Mouse (Mus musculus) limb, embryonic 12.5 days (tissue): ENCODE measurements around the gene Rps13. TPM values are rescaled to one million over a fixed set of nuclear protein-coding genes. Genes with fewer than 3 reads are reported as not detected.
A peak's percentile ranks its signal among the peaks of the same experiment; 100 is the strongest.

Experiments
- ATAC-seq: fragments of 200-750 bp; cut with Nextera tagmentation; 2 replicates; pipeline ENCODE4 v1.8.0; 2017; ENCODE audit warnings: low read depth, moderate TSS enrichment; ENCODE audit not compliant: insufficient number of reproducible peaks, insufficient read depth, low FRiP score, low TSS enrichment
- H3K27ac ChIP-seq: fragments of 300-500 bp; sonication (generic); 2 replicates; pipeline ENCODE4 v1.5.1; 2016; ENCODE audit warnings: mild to moderate bottlenecking, moderate library complexity
- H3K27me3 ChIP-seq: fragments of 300-500 bp; sonication (generic); 2 replicates; pipeline ENCODE4 v1.6.1; 2016; ENCODE audit warnings: mild to moderate bottlenecking, moderate library complexity
- H3K36me3 ChIP-seq: fragments of 300-500 bp; sonication (generic); 2 replicates; pipeline ENCODE4 v1.6.1; 2016; ENCODE audit warnings: mild to moderate bottlenecking, moderate library complexity
- H3K4me1 ChIP-seq: fragments of 300-500 bp; sonication (generic); replicated peaks from 2 replicates; pipeline ENCODE4 v1.6.1; 2016
- H3K4me2 ChIP-seq: fragments of 300-500 bp; sonication (generic); 2 replicates; pipeline ENCODE4 v1.6.1; 2016; ENCODE audit warnings: mild to moderate bottlenecking, moderate library complexity
- H3K4me3 ChIP-seq: fragments of 300-500 bp; sonication (generic); replicated peaks from 2 replicates; pipeline ENCODE4 v1.5.1; 2016; ENCODE audit warnings: mild to moderate bottlenecking
- H3K9ac ChIP-seq: fragments of 300-500 bp; sonication (generic); replicated peaks from 2 replicates; pipeline ENCODE4 v1.6.1; 2016; ENCODE audit warnings: mild to moderate bottlenecking, moderate library complexity
- H3K9me3 ChIP-seq: fragments of 300-500 bp; sonication (generic); 2 replicates; pipeline ENCODE4 v1.6.1; 2016; ENCODE audit warnings: mild to moderate bottlenecking, moderate library complexity
- WGBS: fragments of 180-500 bp; shearing (Covaris S2); methylation state at CpG from one replicate; pipeline ENCODE4 v1.1.7; 2016; 5-methylcytosine and 5-hydroxymethylcytosine counted together
- polyA plus RNA-seq: library from polyadenylated mRNA; unstranded; fragments of >200 nt; fragmentation: Nextera tagmentation; extraction: Ambion mirVana; gene quantifications from 2 replicates; pipeline ENCODE4 v1.2.1, GENCODE M21; 2016

Rps13 gene
- polyA plus RNA-seq, 1 experiment from 2014 or later, result 893 TPM

GRCm38 (mm10) chr7:116309456-116309855 is 24.5 kb downstream of the Rps13 start:
- Histone ChIP-seq H3K4me3 (no peak overlapping the region), H3K36me3 (no peaks in the 10 kb centered on the region), H3K9me3 (no peaks in the 10 kb centered on the region), H3K27ac (no peak overlapping the region), H3K4me2 (peak overlapping the region; percentile 21; the same call in 1 of the 2 replicates), H3K27me3 (peaks cover 40% of the 10 kb centered on the region), H3K9ac (no peak overlapping the region), H3K4me1 (peaks cover 17% of the 10 kb centered on the region)
- WGBS, result 19% methylated on average over 9 of the region's 9 CpGs
- ATAC-seq, result no peak

DNA sequence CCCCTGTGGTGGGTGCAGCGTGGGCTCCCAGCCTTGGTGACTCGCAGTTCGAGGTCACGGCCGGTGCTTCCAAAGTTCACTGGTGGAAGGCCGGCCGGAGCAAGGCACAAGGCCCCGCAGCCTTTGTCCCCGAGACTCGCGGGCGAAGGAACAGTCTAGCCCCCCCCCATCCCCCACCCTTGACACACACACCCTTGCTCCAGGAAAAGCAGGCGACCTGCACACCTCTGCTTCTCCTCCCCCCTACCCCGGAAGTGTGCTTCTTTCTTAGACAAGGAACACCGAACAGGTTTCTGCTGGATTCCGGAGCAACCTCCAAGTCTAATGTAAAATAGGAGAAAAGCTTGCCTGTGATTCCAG is 25.4 kb downstream of the Rps13 start:
- H3K4me3 ChIP-seq, result peak overlapping the region; percentile 71
- no peaks in the 10 kb centered on the region for H3K36me3 ChIP-seq
- WGBS, result 4% methylated on average over 16 of the region's 16 CpGs
- no peak overlapping the region for H3K9ac ChIP-seq
- H3K4me2 ChIP-seq, result peak overlapping the region; percentile 100
- H3K27me3 ChIP-seq, result peaks cover 40% of the 10 kb centered on the region
- peaks cover 17% of the 10 kb centered on the region for H3K4me1 ChIP-seq
- ATAC-seq, result no peak
- no peak overlapping the region for H3K27ac ChIP-seq
- H3K9me3 ChIP-seq, result no peaks in the 10 kb centered on the region

DNA sequence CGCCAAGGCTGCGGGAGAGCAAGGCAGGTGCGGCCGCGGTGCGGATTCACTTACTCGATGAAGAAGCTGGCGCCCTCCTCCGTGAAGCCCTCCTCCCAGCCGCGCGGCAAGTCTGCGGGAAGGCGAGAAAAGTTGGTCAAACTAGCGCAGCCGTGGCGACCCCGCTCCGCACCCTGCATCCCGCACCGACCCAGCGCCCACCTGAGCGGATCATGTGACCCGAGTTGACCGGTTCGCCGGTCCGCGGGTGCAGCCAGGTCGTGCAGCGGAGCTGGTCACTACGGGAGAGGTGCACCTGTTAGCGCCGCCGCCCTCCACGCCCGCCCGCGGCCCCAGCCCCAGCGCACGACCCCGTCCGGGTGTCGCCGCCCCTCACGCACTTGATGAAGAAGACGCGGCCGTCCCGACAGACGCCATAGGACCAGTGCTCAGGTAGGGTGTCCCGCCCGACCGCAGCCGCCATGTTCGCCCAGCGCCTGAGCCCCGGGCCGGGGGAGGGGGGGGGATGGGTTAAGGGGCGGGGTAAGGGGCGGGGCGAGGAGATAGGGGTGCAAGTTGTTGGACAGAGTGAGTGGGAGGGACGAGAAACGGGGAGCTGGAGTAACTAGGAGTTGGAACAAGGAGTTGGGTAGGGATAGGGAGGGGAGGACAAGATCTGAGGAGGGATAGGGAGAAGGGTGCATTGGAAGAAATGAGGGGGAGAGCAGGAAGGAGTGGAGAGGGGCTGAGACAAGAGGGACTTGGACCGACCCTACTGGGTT is 25.9 kb downstream of the Rps13 start, which contains the start of gene Plekha7:
Gene Plekha7 (minus strand): TSS at position 506 of the 761 bp plus-strand sequence.
- ATAC-seq, result peak; percentile 62
- Histone ChIP-seq H3K9me3 (no peaks in the 10 kb centered on the region), H3K27me3 (peaks cover 40% of the 10 kb centered on the region), H3K4me1 (peaks cover 17% of the 10 kb centered on the region), H3K4me2 (peak within 1 kb of the TSS; percentile 100), H3K4me3 (peak within 1 kb of the TSS; percentile 71), H3K27ac (no peak within 1 kb of the TSS), H3K36me3 (no peaks in the 10 kb centered on the region), H3K9ac (peak within 1 kb of the TSS; percentile 61)
- WGBS, result under 1% methylated on average over 59 of the region's 65 CpGs

DNA sequence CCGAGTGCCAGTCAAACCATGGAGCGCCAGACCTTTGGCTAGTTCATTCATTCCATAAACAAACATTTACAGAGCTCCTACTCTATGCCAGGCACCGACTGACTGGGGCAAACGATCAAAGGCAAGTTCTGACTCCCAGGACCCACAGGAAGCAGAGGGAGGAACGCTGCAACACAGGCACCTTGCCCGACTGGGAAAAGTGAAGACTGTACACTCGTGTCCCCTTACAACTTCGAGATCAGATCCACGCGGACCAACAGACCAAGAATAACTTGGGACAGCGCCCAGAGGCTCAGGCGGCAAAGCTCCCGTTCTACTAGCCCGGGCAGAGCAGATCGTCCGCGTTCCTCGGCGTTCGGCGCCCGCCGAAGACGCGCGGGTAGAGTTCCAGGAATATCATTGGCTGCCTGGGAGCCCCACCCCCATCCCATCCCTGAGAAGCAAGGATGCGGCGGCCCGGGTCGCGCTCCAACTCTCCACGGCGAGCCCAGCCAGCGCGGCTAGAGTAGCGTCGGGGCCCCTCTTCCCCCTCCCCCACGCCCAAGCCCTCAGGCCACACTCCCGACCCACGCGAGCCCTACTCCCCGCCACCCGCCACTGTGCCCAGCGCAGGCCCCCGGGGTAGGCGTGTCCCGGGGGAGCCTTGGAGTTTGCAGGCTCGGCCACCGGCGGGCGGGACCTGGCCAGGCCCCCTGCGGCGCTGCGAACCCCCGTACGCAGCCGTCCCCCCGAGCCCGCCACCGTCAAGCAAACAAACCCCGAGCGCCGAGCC is 26.7 kb downstream of the Rps13 start:
- Histone ChIP-seq H3K4me1 (peaks cover 17% of the 10 kb centered on the region), H3K9ac (peak overlapping the region; percentile 61), H3K27ac (no peak overlapping the region), H3K27me3 (peaks cover 40% of the 10 kb centered on the region), H3K9me3 (no peaks in the 10 kb centered on the region), H3K36me3 (no peaks in the 10 kb centered on the region), H3K4me3 (peak overlapping the region; percentile 71), H3K4me2 (peak overlapping the region; percentile 100)
- peak; percentile 68 for ATAC-seq
- under 1% methylated on average over 63 of the region's 63 CpGs for WGBS

DNA sequence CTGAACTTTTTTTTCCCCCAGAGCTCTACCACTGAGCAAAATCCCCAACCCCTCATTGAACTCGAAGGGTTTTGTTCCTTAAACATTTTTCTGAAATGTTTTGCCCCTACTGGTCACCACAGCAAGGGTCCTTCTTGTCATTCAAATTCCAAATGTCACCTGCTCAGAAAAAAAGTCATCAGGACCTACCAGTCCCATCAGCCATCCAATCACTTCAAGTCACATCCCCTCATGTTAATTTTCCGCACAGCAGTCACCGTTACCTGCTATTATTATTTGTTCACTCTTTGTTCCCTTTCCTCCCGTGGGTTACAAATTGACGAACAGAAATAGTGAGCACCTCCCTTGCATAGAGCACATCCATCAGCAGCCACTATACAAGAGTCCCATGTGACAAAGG is 27.4 kb downstream of the Rps13 start:
- 20% methylated on average over 5 of the region's 5 CpGs for WGBS
- H3K27ac ChIP-seq, result no peak overlapping the region

GRCm38 (mm10) chr7:116301661-116302311 is 32.2 kb downstream of the Rps13 start:
- H3K27me3 ChIP-seq, result peaks cover 17% of the 10 kb centered on the region
- H3K9me3 ChIP-seq, result no peaks in the 10 kb centered on the region
- H3K9ac ChIP-seq, result no peak overlapping the region
- peak; percentile 22; the same call in 1 of the 2 replicates for ATAC-seq
- no peaks in the 10 kb centered on the region for H3K36me3 ChIP-seq
- no peak overlapping the region for H3K4me2 ChIP-seq
- H3K4me3 ChIP-seq, result no peak overlapping the region
- H3K27ac ChIP-seq, result no peak overlapping the region
- 0 out of 2 replicates have a peak, but pooled peaks cover 4% of the 10 kb centered on the region for H3K4me1 ChIP-seq
- 89% methylated on average over 5 of the region's 5 CpGs for WGBS

More for the DNA sequence above, 27.4 kb downstream of the Rps13 start:
- Histone ChIP-seq H3K4me3 (peak overlapping the region; percentile 71), H3K27me3 (peaks cover 40% of the 10 kb centered on the region), H3K4me1 (peaks cover 17% of the 10 kb centered on the region), H3K9ac (no peak overlapping the region), H3K9me3 (no peaks in the 10 kb centered on the region), H3K36me3 (no peaks in the 10 kb centered on the region), H3K4me2 (peak overlapping the region; percentile 100)
- no peak for ATAC-seq

- no peak overlapping the region for H3K27ac ChIP-seq
- H3K9ac ChIP-seq, result no peak overlapping the region
- H3K27me3 ChIP-seq, result peaks cover 11% of the 10 kb centered on the region
- H3K4me3 ChIP-seq, result no peak overlapping the region
- no peaks in the 10 kb centered on the region for H3K9me3 ChIP-seq
- no peak for ATAC-seq
- H3K4me1 ChIP-seq, result 0 out of 2 replicates have a peak, but pooled peaks cover 4% of the 10 kb centered on the region
- no peak overlapping the region for H3K4me2 ChIP-seq
- no peaks in the 10 kb centered on the region for H3K36me3 ChIP-seq
- WGBS, result 88% methylated on average over 4 of the region's 4 CpGs
Measured at GRCm38 (mm10) chr7:116301144-116301543, 32.9 kb downstream of the Rps13 start.

DNA sequence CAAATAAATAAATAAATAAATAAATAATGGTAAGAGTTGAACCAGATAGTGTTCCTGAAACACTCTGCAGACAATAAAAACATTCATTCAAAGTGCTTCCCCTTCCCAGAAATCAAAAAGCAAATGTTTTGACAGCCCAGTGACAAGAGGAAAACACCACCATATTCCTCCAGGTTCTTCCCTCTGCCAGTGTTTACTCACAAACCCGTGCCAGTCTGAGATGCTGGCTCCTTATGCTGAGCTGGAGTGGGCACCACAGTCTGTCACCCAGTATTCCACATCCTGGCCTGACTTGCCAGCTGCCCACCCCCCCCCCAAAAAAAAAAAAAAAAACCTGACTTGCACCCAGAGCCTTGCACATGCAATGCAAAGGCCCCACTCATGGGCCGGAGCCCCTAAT is 35.1 kb downstream of the Rps13 start:
- ATAC-seq, result no peak

DNA sequence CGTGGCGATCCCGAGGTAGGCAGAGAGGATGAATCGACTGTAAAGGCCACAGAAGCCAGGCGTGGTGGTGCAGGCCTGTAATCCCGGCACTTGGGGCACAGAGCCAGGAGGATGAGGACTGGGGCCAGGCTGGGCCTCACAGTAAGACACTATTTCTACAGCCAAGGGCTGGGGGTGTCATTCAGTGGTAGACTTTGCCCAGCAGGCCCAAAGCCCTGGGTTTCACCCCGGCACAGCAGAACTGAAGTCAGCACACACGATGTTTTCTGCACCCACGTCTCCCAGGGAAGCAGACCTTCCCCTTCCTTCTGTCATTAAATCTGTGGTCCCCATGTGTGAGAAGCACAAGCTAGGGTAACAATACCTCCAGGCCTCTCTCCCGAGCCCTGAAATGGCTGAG is 35.6 kb downstream of the Rps13 start:
- Histone ChIP-seq H3K4me3 (no peak overlapping the region), H3K9me3 (no peaks in the 10 kb centered on the region), H3K4me1 (peaks cover 19% of the 10 kb centered on the region), H3K27me3 (no peaks in the 10 kb centered on the region), H3K27ac (no peak overlapping the region), H3K9ac (no peak overlapping the region), H3K36me3 (no peaks in the 10 kb centered on the region), H3K4me2 (no peak overlapping the region)
- no peak for ATAC-seq
- 78% methylated on average over 10 of the region's 10 CpGs for WGBS

More for the DNA sequence above, 35.1 kb downstream of the Rps13 start:
- H3K9ac ChIP-seq, result no peak overlapping the region
- WGBS, result 81% methylated on average over 2 of the region's 2 CpGs
- H3K4me1 ChIP-seq, result peaks cover 19% of the 10 kb centered on the region
- no peak overlapping the region for H3K4me3 ChIP-seq
- no peak overlapping the region for H3K4me2 ChIP-seq
- H3K36me3 ChIP-seq, result no peaks in the 10 kb centered on the region
- H3K27ac ChIP-seq, result no peak overlapping the region
- no peaks in the 10 kb centered on the region for H3K27me3 ChIP-seq
- H3K9me3 ChIP-seq, result no peaks in the 10 kb centered on the region

GRCm38 (mm10) chr7:116294961-116295360 is 39.0 kb downstream of the Rps13 start:
- no peak for ATAC-seq

DNA sequence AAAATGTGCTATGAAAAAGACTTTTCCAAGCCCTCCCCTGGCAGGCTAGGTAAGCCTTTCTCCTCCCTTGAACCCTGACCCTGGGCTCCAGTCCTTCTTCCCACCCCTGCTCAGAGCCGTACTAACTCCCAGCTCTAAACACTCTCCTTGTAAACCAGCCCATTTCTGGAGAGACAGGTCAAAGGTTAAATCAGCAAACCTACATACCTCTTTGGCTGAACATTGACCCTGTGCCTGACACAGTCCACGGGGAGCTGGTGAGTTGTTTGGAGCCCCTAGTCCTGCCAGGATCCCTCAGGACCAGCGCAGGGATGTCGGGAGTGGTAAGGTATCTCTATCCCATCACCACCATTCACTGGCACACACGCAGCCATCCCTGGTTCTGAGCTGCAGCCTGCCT is 41.6 kb downstream of the Rps13 start:
- ATAC-seq, result no peak
- Histone ChIP-seq H3K27me3 (no peaks in the 10 kb centered on the region), H3K9ac (no peak overlapping the region), H3K9me3 (no peaks in the 10 kb centered on the region), H3K4me2 (no peak overlapping the region), H3K36me3 (no peaks in the 10 kb centered on the region), H3K4me3 (no peak overlapping the region), H3K4me1 (peaks cover 26% of the 10 kb centered on the region), H3K27ac (no peak overlapping the region)
- 39% methylated on average over 5 of the region's 5 CpGs for WGBS

More at GRCm38 (mm10) chr7:116294961-116295360, 39.0 kb downstream of the Rps13 start:
- Histone ChIP-seq H3K27me3 (no peaks in the 10 kb centered on the region), H3K4me1 (peaks cover 28% of the 10 kb centered on the region), H3K27ac (0 out of 2 replicates have a peak overlapping the region, but pooled peaks have one; percentile 26), H3K4me2 (no peak overlapping the region), H3K9ac (no peak overlapping the region), H3K4me3 (no peak overlapping the region), H3K9me3 (no peaks in the 10 kb centered on the region), H3K36me3 (no peaks in the 10 kb centered on the region)
- WGBS, result 67% methylated on average over 3 of the region's 3 CpGs
